Mouse (Mus musculus) testis, adult 2 months (tissue): ENCODE measurements at regions not wholly inside any gene's neighbourhood (a gene's known extent, or its start where the extent isn't known, plus 50 kb on each side); places are given as distances from the start of the nearest gene placed in this dataset.

Source experiments
- CTCF ChIP-seq: fragments of 200-500 bp; IDR thresholded peaks from 2 replicates; pipeline ENCODE4 v1.5.1; 2012; ENCODE audit warnings: low read depth, mild to moderate bottlenecking, inconsistent platforms, low read length, moderate library complexity; ENCODE audit not compliant: control insufficient read depth, insufficient read depth, insufficient replicate concordance
- POLR2A ChIP-seq: fragments of 200-500 bp; IDR thresholded peaks from 2 replicates; pipeline ENCODE4 v1.6.1; 2012; ENCODE audit warnings: low read depth, mild to moderate bottlenecking, inconsistent platforms, low read length, moderate library complexity; ENCODE audit not compliant: control insufficient read depth

DNA sequence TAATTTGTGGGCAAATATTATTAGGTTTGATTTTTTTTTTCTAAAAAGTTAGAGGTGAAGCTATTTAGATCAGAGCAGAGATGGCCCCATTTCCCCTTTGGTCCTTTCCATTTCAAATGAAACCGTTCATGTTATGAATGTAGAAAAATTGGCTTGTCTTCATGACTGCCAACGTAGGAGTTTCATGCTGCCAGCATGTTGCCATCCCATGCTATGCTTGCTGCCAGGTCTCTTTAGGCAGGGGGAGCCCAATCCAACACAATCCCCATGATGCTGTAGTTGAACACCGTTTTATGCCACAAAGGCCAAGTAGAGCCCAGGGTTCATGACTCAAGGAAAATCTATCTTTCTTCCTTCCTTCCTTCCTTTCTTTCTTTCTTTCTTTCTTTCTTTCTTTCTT is 259.5 kb downstream of the Abcc12 start:
- TF ChIP-seq POLR2A (no peak), CTCF (no peak)
